20 mouse cellular contexts compared by ENCODE assay signal in the genomic region with DNA sequence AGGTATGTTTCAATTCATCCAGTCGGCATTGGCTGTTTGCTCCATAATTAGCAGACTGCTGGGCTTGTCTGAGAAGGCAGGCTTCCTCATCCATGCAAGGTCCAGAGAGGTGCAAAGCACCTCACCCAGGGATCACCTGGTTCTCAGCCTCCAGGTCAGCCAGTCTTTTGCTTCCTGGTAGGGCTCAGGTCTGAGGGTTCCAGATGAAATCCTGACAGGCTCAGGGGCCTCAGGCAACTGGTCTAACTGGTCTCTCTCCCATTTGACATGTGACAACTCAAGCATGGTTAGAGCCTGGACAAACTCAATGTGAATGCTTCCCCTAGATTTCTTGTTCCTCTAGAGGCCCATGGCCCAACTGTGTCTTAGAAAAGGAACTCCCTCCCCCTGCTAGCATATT. TPM values are rescaled to one million over a fixed set of nuclear protein-coding genes. Genes with fewer than 3 reads are reported as not detected.
DNase-seq lines count a peak whose midpoint lies in the region; ATAC-seq and TF ChIP-seq lines count a peak whose summit lies in the region.
"Had no signal": no experiment of that assay in that cellular context is flagged by ENCODE, and none has a peak within 500 bp of the region (broad histone marks: within the 10 kb centered on the region; RNA-seq: fewer than 3 reads in every experiment).

No protein-coding gene starts in this region.

- no peaks in the 10 kb centered on the region for H3K27me3 ChIP-seq in kidney, adult 2 months (replicated peaks; ENCODE audit: control insufficient read depth, insufficient read depth, low read length)
- H3K27me3 ChIP-seq in stomach, embryonic 16.5 days (ENCODE audit: control insufficient read depth, insufficient read depth, low read length), result no peaks in the 10 kb centered on the region
- H3K27me3 ChIP-seq in hindbrain, postnatal 0 days (ENCODE audit: insufficient read depth, low read length), result no peaks in the 10 kb centered on the region
- H3K27me3 ChIP-seq: heart, embryonic 13.5 days; hindbrain, embryonic 15.5 days; limb, embryonic 15.5 days had no signal

- WGBS in kidney, adult 2 months, result 58% methylated on average over 1 of the region's 1 CpGs
- WGBS in stomach, embryonic 16.5 days, result 48% methylated on average over 1 of the region's 1 CpGs
- 54% methylated on average over 1 of the region's 1 CpGs for WGBS in hindbrain, postnatal 0 days

- H3K36me3 ChIP-seq in kidney, adult 2 months (ENCODE audit: control insufficient read depth, insufficient read depth, low read length), result no peaks in the 10 kb centered on the region
- no peaks in the 10 kb centered on the region for H3K36me3 ChIP-seq in stomach, embryonic 16.5 days (ENCODE audit: control insufficient read depth, insufficient read depth, low read length)
- H3K36me3 ChIP-seq in hindbrain, postnatal 0 days (ENCODE audit: insufficient read depth, low read length), result no peaks in the 10 kb centered on the region
- H3K36me3 ChIP-seq: G1E; heart, embryonic 13.5 days; hindbrain, embryonic 15.5 days; limb, embryonic 15.5 days had no signal

- no peak overlapping the region for H3K9ac ChIP-seq in stomach, embryonic 16.5 days (ENCODE audit: low read length)
- H3K9ac ChIP-seq in hindbrain, postnatal 0 days (replicated peaks; ENCODE audit: low read length), result no peak overlapping the region
- H3K9ac ChIP-seq: heart, embryonic 13.5 days; hindbrain, embryonic 15.5 days; limb, embryonic 15.5 days had no signal

- no peak overlapping the region for H3K4me2 ChIP-seq in stomach, embryonic 16.5 days (ENCODE audit: low read depth, low read length)
- H3K4me2 ChIP-seq in hindbrain, postnatal 0 days (ENCODE audit: low read depth, low read length), result no peak overlapping the region
- H3K4me2 ChIP-seq: heart, embryonic 13.5 days; hindbrain, embryonic 15.5 days; limb, embryonic 15.5 days had no signal

- H3K27ac ChIP-seq in kidney, adult 2 months (ENCODE audit: insufficient read depth, low read depth, low read length), result no peak overlapping the region
- H3K27ac ChIP-seq in stomach, embryonic 16.5 days (ENCODE audit: low read length), result peak overlapping the region; percentile 73
- no peak overlapping the region for H3K27ac ChIP-seq in hindbrain, postnatal 0 days
- H3K27ac ChIP-seq: heart, embryonic 13.5 days; hindbrain, embryonic 15.5 days; limb, embryonic 15.5 days had no signal

- H3K4me3 ChIP-seq in kidney, adult 2 months (ENCODE audit: insufficient read depth, low read depth, low read length), result no peak overlapping the region
- H3K4me3 ChIP-seq in stomach, embryonic 16.5 days (replicated peaks; ENCODE audit: low read length), result no peak overlapping the region
- H3K4me3 ChIP-seq in hindbrain, postnatal 0 days (ENCODE audit: low read length), result no peak overlapping the region
- H3K4me3 ChIP-seq: heart, embryonic 13.5 days; hindbrain, embryonic 15.5 days; limb, embryonic 15.5 days had no signal

- TF ChIP-seq CTCF in kidney, adult 2 months (conservative IDR thresholded peaks at IDR 0.05; ENCODE audit: insufficient read depth, insufficient read length, low read depth, low read length), result no peak
- TF ChIP-seq CTCF in hindbrain, postnatal 0 days (IDR thresholded peaks at IDR 0.05; ENCODE audit: low read depth), result no peak

- TF ChIP-seq POLR2A in kidney, adult 2 months (IDR thresholded peaks at IDR 0.05; ENCODE audit: low read depth, low read length), result no peak

- H3K4me1 ChIP-seq in kidney, adult 2 months (ENCODE audit: control insufficient read depth, insufficient read depth, low read length), result peaks cover 5% of the 10 kb centered on the region; the same call in 1 of the 2 replicates
- H3K4me1 ChIP-seq in stomach, embryonic 16.5 days (ENCODE audit: control insufficient read depth, insufficient read depth, low read length), result 0 out of 2 replicates have a peak, but pooled peaks cover 2% of the 10 kb centered on the region
- H3K4me1 ChIP-seq in hindbrain, postnatal 0 days (ENCODE audit: insufficient read depth, low read length), result 0 out of 2 replicates have a peak, but pooled peaks cover under 1% of the 10 kb centered on the region

- DNase-seq in lung, postnatal 36 days, result peak; percentile 30
- DNase-seq in lung, postnatal 25 days (ENCODE audit: low spot score), result no peak
- DNase-seq in kidney, adult 2 months, result peak; percentile 54
- DNase-seq in kidney, postnatal 10 days, result peak; percentile 29
- no peak for DNase-seq in cerebellum, postnatal 4 days (ENCODE audit: low spot score in 2 of 2)
- DNase-seq in hindbrain, postnatal 0 days (ENCODE audit: low spot score), result no peak
- DNase-seq: adrenal gland, postnatal 25 days; cerebellum, adult 11-12 months; cerebellum, postnatal 25 days; heart, postnatal 36 days; lung, postnatal 14 days; right cerebral cortex, postnatal 4 days; thymus, adult 18-20 months had no signal

- no peaks in the 10 kb centered on the region for H3K9me3 ChIP-seq in stomach, embryonic 16.5 days (replicated peaks; ENCODE audit: control insufficient read depth, low read length)
- no peaks in the 10 kb centered on the region for H3K9me3 ChIP-seq in hindbrain, postnatal 0 days (ENCODE audit: low read length)
- H3K9me3 ChIP-seq: G1E; heart, embryonic 13.5 days; hindbrain, embryonic 15.5 days; limb, embryonic 15.5 days had no signal

- ATAC-seq in stomach, embryonic 16.5 days (ENCODE audit: insufficient read depth, low FRiP score), result peak; percentile 76
- no peak for ATAC-seq in hindbrain, postnatal 0 days
- ATAC-seq in activated CD4-positive, CD25-positive, alpha-beta regulatory T cell, adult 4 months, result no peak
- ATAC-seq: midbrain, embryonic 16.5 days had no signal

RNA-seq across cellular contexts. Expression of a gene that starts 32.9 kb away (rescaled TPM):
- polyA plus RNA-seq in kidney, adult 2 months (2012; rRNA removed), result 19.1 and 19.4 TPM in 2 replicates
- polyA plus RNA-seq in stomach, embryonic 16.5 days (2015; fragmentation: Nextera tagmentation; extraction: Ambion mirVana), result 7.2 and 9.1 TPM in 2 replicates
- total RNA-seq in hindbrain, postnatal 0 days (2014; rRNA removed), result 55.0 and 59.7 TPM in 2 replicates
- polyA plus RNA-seq in hindbrain, postnatal 0 days (2015; fragmentation: Nextera tagmentation; extraction: Ambion mirVana), result 5.3 and 5.6 TPM in 2 replicates
- 10 to 100 TPM in 1 of 2 experiments, 1 to 10 TPM in 1; 8.5 to 11.0 TPM for polyA plus RNA-seq in activated CD4-positive, CD25-positive, alpha-beta regulatory T cell, adult 4 months (2017; shearing (Covaris generic))

Comparison
In these comparisons a context has a peak if more than half of its experiments do, and no peak if none do; other contexts are left out.
1. DNase-seq: peak in lung, postnatal 36 days (single experiment), kidney, adult 2 months (single experiment) and kidney, postnatal 10 days (single experiment); none in lung, postnatal 25 days (single experiment), cerebellum, postnatal 4 days (0 of 2) and hindbrain, postnatal 0 days (single experiment).